Mouse (Mus musculus) right cerebral cortex, postnatal 14 days (tissue): ENCODE results near the gene Hoxa7.

Source experiments
- DNase-seq: peaks from one replicate; pipeline ENCODE4 v3.0.0; 2022

The Hoxa7 gene

GRCm38 (mm10) chr6:52173648-52174047, 48.0 kb downstream of the Hoxa7 start:
- DNase-seq: no peak

DNA sequence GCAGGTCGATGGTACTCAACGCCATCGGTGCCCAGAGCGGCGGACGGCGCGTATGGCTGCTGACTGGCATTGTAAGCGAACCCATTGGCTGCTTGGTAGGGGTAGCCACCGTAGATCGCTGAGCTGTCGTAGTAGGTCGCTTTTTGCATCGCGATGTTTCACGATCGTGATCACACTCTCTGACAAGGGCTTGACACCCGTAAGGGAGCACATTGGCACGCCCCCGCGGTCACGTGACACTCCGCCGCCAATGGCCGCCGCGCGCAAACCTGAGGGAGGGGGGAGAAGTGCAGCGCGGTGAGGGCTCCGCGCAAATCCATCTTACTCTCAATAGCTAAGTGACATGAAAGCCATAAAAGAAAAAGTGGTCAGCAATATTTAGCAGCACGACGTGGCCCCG, 49.2 kb downstream of the Hoxa7 start:
- DNase-seq: no peak

DNA sequence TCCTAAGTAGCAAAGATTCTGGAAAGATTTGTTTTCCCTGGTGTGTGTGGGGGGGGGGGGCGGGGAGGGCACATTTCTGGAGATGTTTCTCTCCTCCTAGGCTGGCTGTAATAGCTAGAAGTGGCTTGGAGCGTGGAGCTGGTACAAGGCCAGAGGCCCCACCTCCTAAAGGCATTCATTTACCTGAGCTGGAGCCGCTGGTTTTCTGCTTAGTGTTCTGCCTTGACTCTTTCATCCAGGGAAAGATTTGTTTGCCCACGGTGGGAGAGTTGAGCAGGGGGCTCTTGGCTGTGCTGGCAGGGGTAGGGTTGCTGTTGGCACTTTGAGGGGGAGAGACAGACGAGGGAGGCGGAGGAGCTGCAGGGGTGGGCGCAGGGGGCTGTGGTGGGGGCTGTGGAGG, 49.7 kb downstream of the Hoxa7 start:
- DNase-seq: no peak

GRCm38 (mm10) chr6:52171331-52171730, 50.3 kb downstream of the Hoxa7 start:
- DNase-seq: no peak

- no peak for DNase-seq
Observed at GRCm38 (mm10) chr6:52170898-52171223, 50.8 kb downstream of the Hoxa7 start.

GRCm38 (mm10) chr6:52170166-52170897, 51.3 kb downstream of the Hoxa7 start:
- DNase-seq: no peak

DNA sequence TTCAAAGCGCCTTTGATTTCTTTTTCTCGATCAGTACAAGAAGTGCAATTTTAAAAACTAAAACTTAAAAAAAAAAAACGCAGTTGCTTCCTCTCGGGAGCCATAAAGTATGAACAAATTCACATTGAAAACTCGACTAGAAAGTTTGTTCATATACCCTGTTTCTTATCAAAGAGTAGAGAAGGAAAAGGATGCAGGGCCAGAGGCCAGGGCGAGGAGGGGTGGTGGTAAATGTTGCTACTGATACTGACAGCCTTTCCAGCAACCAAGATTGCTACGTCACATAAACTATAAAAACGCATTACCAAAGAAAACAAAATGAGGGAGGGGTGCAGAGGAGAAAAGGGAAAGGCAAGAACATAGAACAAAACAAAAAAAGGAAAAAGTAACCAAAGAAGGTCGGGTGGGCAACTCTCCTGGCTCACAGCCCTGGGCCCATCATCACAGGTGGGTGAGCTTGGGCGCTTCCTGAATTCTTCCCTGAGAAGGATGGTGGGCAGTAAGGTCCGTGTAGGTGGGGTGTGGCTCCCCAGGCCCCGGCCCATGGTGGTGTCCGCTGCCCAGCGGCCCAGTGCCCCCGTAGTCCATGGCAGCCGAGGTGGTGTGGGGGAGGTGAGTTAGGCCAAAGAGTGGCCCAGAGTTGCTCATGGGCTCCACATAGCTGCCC, 52.0 kb downstream of the Hoxa7 start:
- no peak for DNase-seq

GRCm38 (mm10) chr6:52168191-52169055, 53.2 kb downstream of the Hoxa7 start:
- DNase-seq: no peak

- DNase-seq: no peak
Observed at GRCm38 (mm10) chr6:52167736-52168161, 53.9 kb downstream of the Hoxa7 start.

GRCm38 (mm10) chr6:52167176-52167575, 54.5 kb downstream of the Hoxa7 start:
- DNase-seq: no peak

DNA sequence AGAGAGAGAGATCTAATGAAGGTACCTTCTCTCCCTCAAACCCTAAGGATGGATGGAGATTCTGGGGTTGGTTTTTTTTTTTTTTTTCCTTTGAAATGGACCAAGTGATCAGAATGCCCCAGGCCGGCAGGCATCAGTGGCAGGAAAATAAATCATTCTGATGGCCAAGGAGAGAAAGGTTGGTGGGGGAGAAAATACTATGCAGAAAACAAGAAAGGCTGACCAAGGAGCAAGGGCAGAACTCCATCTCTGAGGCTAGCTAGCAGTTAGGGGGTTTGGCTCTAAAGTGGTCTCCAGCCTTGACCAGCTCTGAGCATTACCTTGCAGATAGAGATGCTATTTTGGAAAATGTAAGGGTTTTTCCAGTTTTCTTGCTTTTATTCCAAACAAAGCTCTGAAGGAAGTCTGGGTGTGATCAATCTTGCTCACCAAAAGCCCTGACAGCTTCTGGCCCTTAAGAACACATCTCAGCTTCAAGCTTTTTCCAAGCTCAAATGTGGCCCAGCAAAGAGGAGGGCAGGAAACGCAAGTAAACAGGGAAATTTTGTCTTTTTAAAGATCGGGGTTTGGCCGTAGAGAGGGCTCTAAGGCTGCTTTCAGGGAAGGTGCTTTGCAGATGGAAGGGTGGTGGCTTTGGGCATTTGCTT, 55.1 kb downstream of the Hoxa7 start:
- no peak for DNase-seq

DNA sequence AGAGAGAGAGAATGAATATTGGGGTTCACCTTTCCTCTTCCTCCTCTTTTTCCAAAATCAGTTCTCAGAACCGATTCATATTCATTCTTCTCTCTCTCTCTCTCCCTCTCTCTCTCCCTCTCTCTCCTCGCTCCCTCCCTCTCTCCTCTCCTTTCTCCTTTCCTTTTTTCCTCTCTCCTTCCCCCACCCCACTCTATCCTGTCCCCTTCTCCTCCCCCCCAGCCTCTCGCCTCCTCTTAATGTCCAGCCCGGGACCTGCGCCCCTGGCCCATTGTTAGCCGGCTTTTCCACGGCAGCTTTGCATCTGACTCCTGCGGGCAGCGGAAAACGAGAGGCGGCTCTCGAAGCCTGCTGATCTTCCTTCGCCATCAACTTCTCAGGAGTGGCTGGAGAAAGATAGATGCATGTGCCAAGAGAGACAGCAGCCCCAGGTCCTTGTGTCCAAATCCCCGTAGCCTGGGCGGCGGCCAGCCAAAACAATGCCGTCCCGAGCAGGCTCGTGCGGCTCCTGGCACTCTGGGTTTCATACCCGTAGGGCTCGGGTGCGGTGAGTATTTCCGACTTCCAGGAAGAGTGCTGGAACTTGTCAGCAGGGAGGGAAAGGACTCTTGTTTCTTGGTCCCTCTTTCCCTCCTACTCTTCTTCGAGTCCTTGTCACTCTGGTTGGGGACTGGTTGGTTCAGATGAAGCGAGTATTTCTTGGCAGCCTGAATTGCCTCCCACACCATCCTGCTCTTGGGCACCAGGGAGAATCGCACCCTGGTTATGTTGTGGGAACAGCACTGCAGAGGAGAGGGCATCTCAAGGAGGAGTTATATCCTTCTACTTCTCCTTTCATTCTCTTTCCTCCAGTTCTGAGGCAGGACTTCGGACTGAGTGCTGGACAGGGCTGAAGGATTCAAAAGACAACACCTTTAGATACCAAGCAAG, 55.9 kb downstream of the Hoxa7 start:
- DNase-seq: no peak

GRCm38 (mm10) chr6:52164626-52165440, 56.8 kb downstream of the Hoxa7 start, which contains the start of gene Hoxa2:
TSS of gene Hoxa2 (minus strand) at chr6:52164831.
- DNase-seq: no peak
